Mouse (Mus musculus) liver, postnatal 0 days (tissue): ENCODE results near the gene Ccdc114. TPM values are rescaled to one million over a fixed set of nuclear protein-coding genes. Genes with fewer than 3 reads are reported as not detected.
A peak's percentile ranks its signal among the peaks of the same experiment; 100 is the strongest.
"Not testable (repeated sequence)": the region's sequence is repeated elsewhere in the genome, so short reads cannot be mapped to it uniquely, and the experiment has no call there.

Source experiments
- ATAC-seq: fragments of 200-750 bp; cut with Nextera tagmentation; 2 replicates; pipeline ENCODE4 v1.8.0; 2017; ENCODE audit warnings: mild to moderate bottlenecking, moderate library complexity
- DNase-seq: peaks from one replicate; pipeline ENCODE4 v3.0.0-alpha.2; 2016
- H3K27ac ChIP-seq: fragments of 300-500 bp; sonication (generic); 2 replicates; pipeline ENCODE4 v1.5.1; 2014; ENCODE audit warnings: antibody characterized with exemption, moderate library complexity, mild to moderate bottlenecking, low read depth
- H3K27me3 ChIP-seq: fragments of 300-500 bp; sonication (generic); 2 replicates; pipeline ENCODE4 v1.6.1; 2014; ENCODE audit warnings: low read length, control low read depth, mixed read lengths; ENCODE audit not compliant: insufficient read depth
- H3K36me3 ChIP-seq: fragments of 300-500 bp; sonication (generic); replicated peaks from 2 replicates; pipeline ENCODE4 v1.6.1; 2014; ENCODE audit warnings: mild to moderate bottlenecking, control low read depth, low read length, moderate library complexity, mixed read lengths; ENCODE audit not compliant: insufficient read depth
- H3K4me1 ChIP-seq: fragments of 300-500 bp; sonication (generic); 2 replicates; pipeline ENCODE4 v1.6.1; 2014; ENCODE audit warnings: antibody characterized with exemption, mild to moderate bottlenecking, control low read depth; ENCODE audit not compliant: insufficient read depth
- H3K4me2 ChIP-seq: fragments of 300-500 bp; sonication (generic); 2 replicates; pipeline ENCODE4 v1.6.1; 2014; ENCODE audit warnings: low read depth, mild to moderate bottlenecking, low read length, moderate library complexity, mixed read lengths
- H3K4me3 ChIP-seq: fragments of 300-500 bp; sonication (generic); 2 replicates; pipeline ENCODE4 v1.5.1; 2014; ENCODE audit warnings: low read depth, low read length
- H3K9ac ChIP-seq: fragments of 300-500 bp; sonication (generic); replicated peaks from 2 replicates; pipeline ENCODE4 v1.6.1; 2014; ENCODE audit warnings: mild to moderate bottlenecking, moderate library complexity
- H3K9me3 ChIP-seq: fragments of 300-500 bp; sonication (generic); 2 replicates; pipeline ENCODE4 v1.6.1; 2016; ENCODE audit warnings: mild to moderate bottlenecking, control low read depth, low read length, mixed read lengths
- CTCF ChIP-seq: sonication (generic); IDR thresholded peaks from 2 replicates; pipeline ENCODE4 v1.5.1; 2016; ENCODE audit warnings: antibody characterized with exemption, low read depth
- EP300 ChIP-seq: IDR thresholded peaks from 2 replicates; pipeline ENCODE4 v1.6.1; 2016; ENCODE audit warnings: antibody characterized with exemption, low read depth, mild to moderate bottlenecking
- WGBS: fragments of 180-500 bp; shearing (Covaris S2); extraction: QIAGEN DNeasy Blood & Tissue Kit; methylation state at CpG from one replicate; pipeline ENCODE4 v1.1.7; 2014; ENCODE audit not compliant: insufficient replicate concordance; 5-methylcytosine and 5-hydroxymethylcytosine counted together
- polyA plus RNA-seq: library from polyadenylated mRNA; unstranded; fragments of >200 nt; fragmentation: Nextera tagmentation; extraction: Ambion mirVana; gene quantifications from 2 replicates; pipeline ENCODE4 v1.2.1, GENCODE M21; 2015

Gene Ccdc114
- 0.64 and 1.2 TPM in 2 replicates for polyA plus RNA-seq

DNA sequence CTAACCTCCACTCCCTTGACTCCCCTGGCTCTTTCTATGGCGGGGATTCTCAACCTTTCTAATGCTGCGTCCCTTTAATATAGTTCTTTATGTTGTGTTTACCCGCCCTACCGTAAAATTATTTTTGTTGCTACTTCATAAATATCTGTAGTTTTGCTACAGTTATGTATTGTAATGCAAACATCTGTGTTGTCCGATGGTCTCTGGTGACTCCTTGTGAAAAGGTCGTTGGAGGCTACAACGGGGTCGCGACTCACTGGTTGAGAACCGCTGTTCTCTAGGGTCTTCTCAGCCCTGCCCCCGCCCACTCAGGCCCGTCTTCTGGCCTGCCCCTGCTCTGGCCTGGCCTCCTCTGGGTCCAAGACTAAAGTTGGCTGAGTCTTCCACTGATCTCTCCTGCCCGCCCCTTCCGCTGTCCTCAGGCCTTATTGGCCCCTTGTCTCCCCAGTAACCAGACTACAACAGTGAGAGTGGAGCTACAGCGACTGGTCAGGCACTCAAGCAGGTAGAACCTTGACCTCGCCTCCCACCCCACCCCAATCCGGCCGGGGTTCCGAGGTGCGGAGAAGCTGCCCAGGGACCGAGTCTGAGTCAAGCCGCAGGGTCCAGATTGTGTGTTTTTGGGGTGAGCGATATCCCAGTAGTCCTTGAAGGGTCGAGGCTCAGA is at the start of gene Ccdc114:
TSS of gene Ccdc114 (plus strand) at position 311 of the 667 bp plus-strand sequence.
- DNase-seq (peak; percentile 73), ATAC-seq (peak; percentile 69)
- TF ChIP-seq EP300 (no peak), CTCF (no peak)
- Histone ChIP-seq H3K27ac (peak within 1 kb of the TSS; percentile 87), H3K9ac (peak within 1 kb of the TSS; percentile 61), H3K4me1 (peaks cover 42% of the 10 kb centered on the region), H3K4me2 (peak within 1 kb of the TSS; percentile 86), H3K4me3 (peak within 1 kb of the TSS; percentile 41), H3K36me3 (peaks cover 4% of the 10 kb centered on the region), H3K27me3 (no peaks in the 10 kb centered on the region), H3K9me3 (0 out of 2 replicates have a peak, but pooled peaks cover 2% of the 10 kb centered on the region)
- WGBS = 4% methylated on average over 24 of the region's 24 CpGs

DNA sequence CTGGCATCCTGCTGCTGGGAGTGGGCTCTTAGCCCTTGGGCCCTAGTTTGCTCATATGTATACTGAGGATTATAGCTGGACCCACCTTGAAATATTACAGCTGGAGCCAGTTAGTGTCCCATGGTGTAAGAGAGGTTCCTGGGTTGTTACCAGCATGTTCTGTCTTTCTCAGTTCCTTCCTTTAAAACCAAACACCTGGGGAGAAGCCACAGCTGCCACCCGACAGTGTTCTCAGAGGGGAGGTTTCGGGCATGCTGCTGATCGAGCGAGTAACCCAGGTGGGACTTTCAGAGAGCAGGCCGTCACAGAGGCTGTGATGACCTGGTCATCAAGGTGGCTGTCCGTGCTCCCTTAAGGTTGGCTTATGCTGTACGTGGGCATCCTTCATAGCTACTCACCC is 47.0 kb upstream of the Ccdc114 start:
- ATAC-seq = no peak
- H3K9me3 ChIP-seq = no peaks in the 10 kb centered on the region
- WGBS = 90% methylated on average over 7 of the region's 7 CpGs
- no peak overlapping the region; the same call in 1 of the 2 replicates for H3K9ac ChIP-seq
- H3K27ac ChIP-seq = no peak overlapping the region
- TF ChIP-seq EP300 (no peak), CTCF (no peak)
- peaks cover 48% of the 10 kb centered on the region for H3K36me3 ChIP-seq
- no peak overlapping the region for H3K4me3 ChIP-seq
- peaks cover 13% of the 10 kb centered on the region for H3K4me1 ChIP-seq
- no peaks in the 10 kb centered on the region for H3K27me3 ChIP-seq
- DNase-seq = no peak
- H3K4me2 ChIP-seq = no peak overlapping the region

DNA sequence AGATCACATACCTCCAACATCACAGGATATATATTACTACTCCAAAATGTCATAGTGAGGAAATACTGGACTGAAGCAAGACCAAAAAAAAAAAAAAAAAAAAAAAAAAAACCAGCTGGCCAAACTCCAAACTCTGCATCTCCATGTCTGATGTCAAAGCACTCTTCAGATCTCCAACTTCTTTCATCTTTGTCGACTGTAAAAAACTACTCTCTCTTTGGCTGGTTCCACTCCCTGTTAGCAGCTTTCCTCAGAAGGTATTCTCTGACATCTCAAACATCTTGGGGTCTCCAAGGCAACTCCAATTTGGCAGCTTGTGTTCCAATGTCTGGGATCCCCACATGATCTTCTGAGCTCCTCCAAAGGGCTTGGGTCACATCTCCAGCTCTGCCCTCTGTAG is 45.6 kb upstream of the Ccdc114 start, which contains the start of gene Grin2d:
TSS of gene Grin2d (minus strand) at position 101 of the 400 bp plus-strand sequence.
- not testable (repeated sequence) for H3K9me3 ChIP-seq, H3K4me3 ChIP-seq, H3K4me2 ChIP-seq, H3K9ac ChIP-seq, DNase-seq, H3K27ac ChIP-seq, ATAC-seq, H3K27me3 ChIP-seq
- Histone ChIP-seq H3K4me1 (peaks cover 13% of the 10 kb centered on the region), H3K36me3 (peaks cover 61% of the 10 kb centered on the region)
- 81% methylated on average over 1 of the region's 1 CpGs for WGBS

DNA sequence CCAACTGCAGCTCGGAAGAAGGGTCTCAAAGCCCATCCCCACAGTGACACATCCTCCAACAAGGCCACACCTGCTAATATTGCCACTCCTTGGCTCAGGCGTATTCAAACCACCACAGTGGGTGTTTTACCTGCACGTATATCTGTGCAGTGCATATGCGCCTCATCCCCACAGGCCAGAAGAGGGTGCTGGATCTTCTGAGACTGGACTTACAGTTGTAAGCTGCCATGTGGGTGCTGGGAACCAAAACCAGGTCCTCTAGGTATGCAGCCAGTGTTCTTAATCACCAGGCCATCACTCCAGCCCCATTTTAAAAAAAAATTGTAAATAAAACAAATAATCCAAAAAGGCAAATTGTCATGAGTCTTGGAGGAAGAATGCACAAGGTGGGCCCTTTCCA is 43.3 kb upstream of the Ccdc114 start:
- no peak for ATAC-seq
- no peaks in the 10 kb centered on the region for H3K4me1 ChIP-seq
- no peak overlapping the region for H3K9ac ChIP-seq
- TF ChIP-seq CTCF = no peak
- no peak for TF ChIP-seq EP300
- H3K27ac ChIP-seq = no peak overlapping the region
- no peak overlapping the region for H3K4me3 ChIP-seq
- H3K36me3 ChIP-seq = peaks cover 62% of the 10 kb centered on the region
- DNase-seq = no peak
- H3K9me3 ChIP-seq = no peaks in the 10 kb centered on the region
- 93% methylated on average over 4 of the region's 4 CpGs for WGBS
- no peaks in the 10 kb centered on the region for H3K27me3 ChIP-seq
- H3K4me2 ChIP-seq = no peak overlapping the region

DNA sequence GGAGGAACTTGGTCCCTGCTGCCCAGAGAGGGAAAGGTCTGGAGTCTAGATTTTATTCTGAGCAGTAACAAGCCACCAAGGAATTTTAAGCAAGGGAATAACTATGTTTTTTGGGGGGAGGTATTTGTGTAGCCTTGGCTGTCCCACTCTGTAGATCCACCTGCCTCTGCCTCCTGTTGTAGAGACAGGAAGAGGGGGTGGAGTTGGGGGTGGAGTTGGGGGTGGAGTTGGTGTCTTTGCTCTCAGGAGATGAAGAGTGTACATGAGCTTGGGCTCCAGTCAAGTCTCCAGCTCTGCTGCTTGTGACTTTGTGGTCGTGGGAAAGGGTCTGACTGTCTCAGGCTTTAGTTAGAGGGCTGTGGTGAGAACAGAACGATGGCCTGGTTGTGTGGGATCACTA is 42.9 kb upstream of the Ccdc114 start:
- DNase-seq (no peak), ATAC-seq (no peak)
- Histone ChIP-seq H3K9ac (no peak overlapping the region), H3K4me1 (no peaks in the 10 kb centered on the region), H3K27ac (no peak overlapping the region), H3K36me3 (peaks cover 57% of the 10 kb centered on the region), H3K4me2 (no peak overlapping the region), H3K4me3 (no peak overlapping the region), H3K27me3 (no peaks in the 10 kb centered on the region), H3K9me3 (no peaks in the 10 kb centered on the region)
- WGBS = 87% methylated on average over 2 of the region's 2 CpGs
- TF ChIP-seq EP300 (no peak), CTCF (no peak)

DNA sequence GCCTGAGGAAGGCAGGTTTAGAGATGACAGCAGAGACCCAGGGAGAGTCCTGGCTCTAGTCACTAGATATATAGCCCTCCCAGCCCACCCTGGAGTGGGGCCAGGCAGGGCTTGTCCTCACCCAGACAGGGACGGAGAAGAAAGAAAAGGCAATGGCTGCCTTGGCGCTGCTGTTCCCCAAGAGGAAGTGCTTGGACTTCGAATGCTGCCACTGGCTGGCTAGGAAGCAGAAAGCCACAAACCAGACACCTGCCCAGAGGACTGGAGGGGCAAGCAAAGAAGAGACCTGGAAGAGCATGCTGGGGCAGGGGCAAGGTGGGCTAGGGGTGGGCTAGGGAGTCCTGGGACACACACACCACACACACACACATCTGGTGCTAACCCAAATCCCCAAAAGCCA is 36.6 kb upstream of the Ccdc114 start:
- Histone ChIP-seq H3K36me3 (peaks cover 22% of the 10 kb centered on the region), H3K4me1 (no peaks in the 10 kb centered on the region), H3K27ac (no peak overlapping the region), H3K27me3 (no peaks in the 10 kb centered on the region), H3K4me2 (no peak overlapping the region), H3K9ac (no peak overlapping the region), H3K9me3 (no peaks in the 10 kb centered on the region), H3K4me3 (no peak overlapping the region)
- DNase-seq = peak; percentile 20
- no peak for ATAC-seq
- 25% methylated on average over 3 of the region's 3 CpGs for WGBS
- TF ChIP-seq EP300 (no peak), CTCF (no peak)

DNA sequence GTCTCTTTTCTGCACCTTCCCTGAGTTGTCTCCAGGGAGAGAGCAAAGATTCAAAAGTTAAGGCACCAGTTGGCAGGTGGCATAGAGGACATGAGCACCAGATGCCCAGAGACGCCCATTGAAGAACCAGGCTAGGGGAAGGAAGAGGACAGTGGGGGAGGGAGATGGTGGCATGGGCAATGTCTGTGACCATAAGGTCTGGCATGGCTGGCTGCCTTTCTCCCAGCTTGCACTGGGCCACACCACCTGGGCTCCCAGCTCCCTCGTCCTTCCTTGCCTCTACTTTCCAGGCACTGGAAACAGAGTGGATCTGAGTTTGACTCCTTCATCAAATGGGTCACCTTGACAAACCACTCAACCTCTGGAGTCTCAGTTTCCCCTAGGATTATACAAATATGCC is 31.2 kb upstream of the Ccdc114 start:
- ATAC-seq = no peak
- H3K9ac ChIP-seq = no peak overlapping the region

More for the DNA sequence above, 31.2 kb upstream of the Ccdc114 start:
- Histone ChIP-seq H3K9me3 (no peaks in the 10 kb centered on the region), H3K27ac (no peak overlapping the region), H3K27me3 (no peaks in the 10 kb centered on the region), H3K4me2 (no peak overlapping the region), H3K4me3 (no peak overlapping the region), H3K36me3 (no peaks in the 10 kb centered on the region), H3K4me1 (peaks cover 6% of the 10 kb centered on the region)
- TF ChIP-seq CTCF (no peak), EP300 (no peak)
- 66% methylated on average over 2 of the region's 2 CpGs for WGBS
- DNase-seq = no peak
